Mouse (Mus musculus) T-helper 2 cell (primary cell): ENCODE measurements around the gene Rsph6a.

Source experiments
- in situ Hi-C: fragments of 300-600 bp; cut with MboI, MseI; formaldehyde crosslinking; loops from one replicate; pipeline ENCODE4 v1.15.1; 2025; ENCODE audit warnings: high pct_unique_total_duplicates

Gene Rsph6a

DNA sequence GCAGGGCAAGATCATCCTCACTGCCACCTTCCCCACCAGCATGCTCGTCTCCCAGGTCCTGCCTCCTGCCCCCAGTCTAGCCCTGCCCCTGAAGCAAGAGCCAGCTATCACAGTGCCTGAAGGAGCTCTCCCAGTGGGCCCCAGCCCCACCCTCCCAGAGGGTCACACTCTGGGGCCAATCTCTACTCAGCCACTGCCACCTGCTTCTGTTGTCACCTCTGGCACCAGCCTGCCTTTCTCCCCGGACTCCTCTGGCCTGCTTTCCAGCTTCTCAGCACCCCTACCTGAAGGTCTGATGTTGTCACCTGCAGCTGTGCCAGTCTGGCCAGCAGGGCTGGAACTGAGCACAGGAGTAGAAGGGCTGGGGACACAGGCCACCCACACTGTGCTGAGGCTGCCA is 42.7 kb downstream of the Rsph6a start:
- in situ Hi-C loops, result no loop called here

DNA sequence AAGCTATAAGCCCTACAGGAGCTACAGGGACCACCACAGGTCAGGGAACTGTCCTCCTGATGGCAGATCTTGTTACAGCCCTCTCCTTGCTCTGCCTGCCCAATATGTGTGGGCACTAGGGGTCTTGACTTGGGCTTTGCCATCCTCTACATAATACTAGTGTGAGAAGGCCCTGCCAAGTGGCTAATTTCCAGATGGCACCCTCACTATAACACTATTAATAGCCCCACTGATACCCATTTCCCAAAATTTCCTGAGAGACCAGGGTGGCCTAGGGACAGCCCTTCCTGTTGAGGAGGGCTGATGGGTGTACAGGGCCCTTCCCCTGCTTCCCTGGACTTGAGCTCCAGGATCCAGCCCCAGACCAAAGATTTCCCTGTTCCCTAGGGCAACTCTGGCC is 43.4 kb downstream of the Rsph6a start:
- in situ Hi-C loops, result no loop called here

- in situ Hi-C loops, result no loop called here
Measured at GRCm38 (mm10) chr7:19098811-19099210, 44.3 kb downstream of the Rsph6a start.

DNA sequence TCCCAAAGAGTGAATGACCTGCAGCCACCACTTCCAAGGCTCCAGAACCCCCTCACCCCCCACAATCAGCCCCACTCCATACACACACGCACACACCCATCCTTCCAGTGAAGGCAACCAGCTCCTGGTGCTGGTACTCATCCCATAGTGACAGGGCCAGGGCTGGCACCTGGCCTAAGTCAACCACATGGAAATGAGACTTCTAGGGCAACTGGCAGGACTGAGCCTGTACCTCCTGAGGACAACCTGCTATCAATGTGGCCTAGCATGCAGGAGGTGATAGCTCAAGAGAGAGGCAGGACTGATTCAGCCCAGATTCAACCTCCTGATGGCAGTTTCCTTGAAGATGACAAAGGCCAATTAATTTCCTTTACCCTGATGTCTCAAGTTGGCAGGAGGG is 45.8 kb downstream of the Rsph6a start:
- in situ Hi-C loops, result no loop called here

- in situ Hi-C loops, result no loop called here
Measured at GRCm38 (mm10) chr7:19103741-19104140, 49.3 kb downstream of the Rsph6a start.

DNA sequence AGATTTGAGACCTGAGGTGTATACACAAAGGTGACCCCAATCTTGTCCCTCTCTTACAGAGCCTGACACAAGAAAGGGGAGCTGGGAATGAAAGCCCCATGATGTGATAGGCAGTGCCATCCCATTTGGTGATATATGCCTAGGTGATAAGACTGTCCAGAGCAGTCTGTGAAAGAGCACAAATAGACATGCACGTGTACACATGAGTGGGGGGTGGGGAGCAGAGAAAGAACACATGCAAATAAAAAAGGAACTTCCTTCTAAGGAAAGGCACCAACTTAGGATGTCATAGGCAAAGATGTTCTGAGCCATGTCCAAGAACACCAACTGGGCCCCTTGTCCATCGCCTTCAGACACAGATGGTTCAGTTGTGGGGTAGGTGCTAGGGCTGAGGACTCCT is 50.0 kb downstream of the Rsph6a start:
- in situ Hi-C loops, result no loop called here

GRCm38 (mm10) chr7:19107436-19107835 is 52.9 kb downstream of the Rsph6a start:
- in situ Hi-C loops, result no loop called here

- in situ Hi-C loops, result no loop called here
Measured at GRCm38 (mm10) chr7:19109565-19109964, 55.1 kb downstream of the Rsph6a start.

GRCm38 (mm10) chr7:19118028-19118771 is 63.7 kb downstream of the Rsph6a start, which contains the start of gene Gm4969:
Gene Gm4969 (minus strand): TSS chr7:19118368.
- in situ Hi-C loops, result no loop called here

DNA sequence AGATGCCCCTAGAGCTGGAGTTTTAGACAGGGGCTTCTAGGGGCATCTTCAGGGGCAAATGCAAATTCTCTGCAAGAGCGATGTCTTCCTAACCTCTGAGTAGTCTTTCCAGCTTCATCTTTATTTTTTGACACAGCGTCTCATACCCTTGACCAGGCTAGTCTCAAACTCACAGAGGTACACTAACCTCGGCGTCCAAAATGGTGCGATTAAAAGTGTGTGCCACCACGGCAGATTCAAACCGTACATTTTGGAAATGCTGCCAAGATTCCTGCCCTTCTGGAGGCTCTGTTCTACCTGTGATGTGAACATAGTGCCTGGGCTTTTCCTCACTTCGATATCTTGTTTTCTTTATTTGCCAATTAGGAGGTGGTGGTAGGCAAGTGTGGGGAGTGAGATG is 64.6 kb downstream of the Rsph6a start:
- in situ Hi-C loops, result no loop called here

GRCm38 (mm10) chr7:19119631-19120429 is 65.3 kb downstream of the Rsph6a start, which contains the start of gene Fbxo46:
Gene Fbxo46 (plus strand): TSS chr7:19119859.
- in situ Hi-C loops, result no loop called here

GRCm38 (mm10) chr7:19121686-19122085 is 67.2 kb downstream of the Rsph6a start:
- in situ Hi-C loops, result no loop called here
